Mouse (Mus musculus) heart, embryonic 13.5 days (tissue): ENCODE results near the gene Ifitm1. TPM values are rescaled to one million over a fixed set of nuclear protein-coding genes. Genes with fewer than 3 reads are reported as not detected.
"Not testable (repeated sequence)": the region's sequence is repeated elsewhere in the genome, so short reads cannot be mapped to it uniquely, and the experiment has no call there.

Experiments used
- ATAC-seq: fragments of 200-750 bp; cut with Nextera tagmentation; 2 replicates; pipeline ENCODE4 v1.8.0; 2017; ENCODE audit warnings: moderate TSS enrichment; ENCODE audit not compliant: insufficient number of reproducible peaks, low FRiP score, low TSS enrichment; ENCODE audit errors: extremely low read depth
- H3K27ac ChIP-seq: fragments of 300-500 bp; sonication (generic); replicated peaks from 2 replicates; pipeline ENCODE4 v1.5.1; 2015; ENCODE audit warnings: moderate library complexity, mild to moderate bottlenecking, inconsistent platforms
- H3K27me3 ChIP-seq: fragments of 300-500 bp; sonication (generic); replicated peaks from 2 replicates; pipeline ENCODE4 v1.6.1; 2015; ENCODE audit warnings: mild to moderate bottlenecking, inconsistent platforms
- H3K36me3 ChIP-seq: fragments of 300-500 bp; sonication (generic); 2 replicates; pipeline ENCODE4 v1.6.1; 2015; ENCODE audit warnings: mild to moderate bottlenecking, inconsistent platforms
- H3K4me1 ChIP-seq: fragments of 300-500 bp; sonication (generic); 2 replicates; pipeline ENCODE4 v1.6.1; 2015; ENCODE audit warnings: inconsistent platforms
- H3K4me2 ChIP-seq: fragments of 300-500 bp; sonication (generic); 2 replicates; pipeline ENCODE4 v1.6.1; 2015; ENCODE audit warnings: inconsistent platforms, mild to moderate bottlenecking, moderate library complexity
- H3K4me3 ChIP-seq: fragments of 300-500 bp; sonication (generic); 2 replicates; pipeline ENCODE4 v1.5.1; 2015; ENCODE audit warnings: moderate library complexity, mild to moderate bottlenecking, inconsistent platforms
- H3K9ac ChIP-seq: fragments of 300-500 bp; sonication (generic); 2 replicates; pipeline ENCODE4 v1.6.1; 2015; ENCODE audit warnings: inconsistent platforms, mild to moderate bottlenecking, moderate library complexity
- H3K9me3 ChIP-seq: fragments of 300-500 bp; sonication (generic); 2 replicates; pipeline ENCODE4 v1.6.1; 2016; ENCODE audit warnings: inconsistent platforms
- WGBS: fragments of 180-500 bp; shearing (Covaris S2); methylation state at CpG from one replicate; pipeline ENCODE4 v1.1.7; 2015; ENCODE audit warnings: mixed read lengths; 5-methylcytosine and 5-hydroxymethylcytosine counted together
- polyA plus RNA-seq: library from polyadenylated mRNA; unstranded; fragments of >200 nt; fragmentation: Nextera tagmentation; extraction: Ambion mirVana; gene quantifications from 2 replicates; pipeline ENCODE4 v1.2.1, GENCODE M21; 2015

The Ifitm1 gene
- polyA plus RNA-seq, 1 experiment from 2014 or later = 15.9 TPM

GRCm38 (mm10) chr7:140960026-140960425, 7.0 kb upstream of the Ifitm1 start:
- H3K36me3 ChIP-seq = no peaks in the 10 kb centered on the region
- H3K9me3 ChIP-seq = no peaks in the 10 kb centered on the region
- 76% methylated on average over 5 of the region's 5 CpGs for WGBS
- H3K4me2 ChIP-seq = no peak overlapping the region
- no peak overlapping the region for H3K4me3 ChIP-seq
- no peak overlapping the region for H3K27ac ChIP-seq
- H3K4me1 ChIP-seq = peaks cover 8% of the 10 kb centered on the region
- no peak for ATAC-seq
- H3K9ac ChIP-seq = no peak overlapping the region
- H3K27me3 ChIP-seq = peaks cover 17% of the 10 kb centered on the region

DNA sequence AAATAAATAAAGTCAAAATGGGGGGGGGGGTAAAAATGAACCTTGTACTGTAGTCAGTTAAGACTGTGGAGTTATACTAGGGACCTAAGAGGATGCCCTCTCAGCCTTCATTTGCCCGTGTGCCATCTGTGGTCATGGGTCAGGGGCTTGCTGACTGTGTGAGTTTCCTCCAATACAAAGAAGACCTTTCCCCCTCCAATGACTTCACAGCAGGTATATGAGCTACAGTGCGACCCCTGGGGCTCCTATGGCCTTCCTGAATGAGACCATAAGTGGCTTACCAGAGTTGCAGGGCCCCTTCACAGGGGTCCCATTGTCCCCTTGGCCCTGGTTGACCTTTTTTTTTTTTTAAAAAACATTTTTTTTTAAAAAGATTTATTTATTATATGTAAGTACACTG, 5.6 kb upstream of the Ifitm1 start:
- Histone ChIP-seq H3K27ac (no peak overlapping the region), H3K9ac (no peak overlapping the region), H3K4me2 (no peak overlapping the region), H3K27me3 (peaks cover 20% of the 10 kb centered on the region), H3K4me1 (peaks cover 2% of the 10 kb centered on the region), H3K9me3 (no peaks in the 10 kb centered on the region), H3K36me3 (no peaks in the 10 kb centered on the region), H3K4me3 (no peak overlapping the region)
- ATAC-seq = no peak
- 53% methylated on average over 2 of the region's 2 CpGs for WGBS

GRCm38 (mm10) chr7:140962733-140963132, 4.3 kb upstream of the Ifitm1 start:
- 68% methylated on average over 2 of the region's 2 CpGs for WGBS
- H3K27ac ChIP-seq = no peak overlapping the region
- no peaks in the 10 kb centered on the region for H3K9me3 ChIP-seq
- peaks cover 32% of the 10 kb centered on the region for H3K27me3 ChIP-seq
- no peak for ATAC-seq
- no peak overlapping the region for H3K4me3 ChIP-seq
- no peaks in the 10 kb centered on the region; the same call in 1 of the 2 replicates for H3K4me1 ChIP-seq
- H3K9ac ChIP-seq = no peak overlapping the region
- no peaks in the 10 kb centered on the region for H3K36me3 ChIP-seq
- no peak overlapping the region for H3K4me2 ChIP-seq

- no peaks in the 10 kb centered on the region for H3K36me3 ChIP-seq
- no peak overlapping the region for H3K9ac ChIP-seq
- peaks cover 55% of the 10 kb centered on the region for H3K27me3 ChIP-seq
- no peak; the same call in 1 of the 2 replicates for ATAC-seq
- no peaks in the 10 kb centered on the region for H3K9me3 ChIP-seq
- no peak overlapping the region for H3K4me3 ChIP-seq
- peaks cover 13% of the 10 kb centered on the region for H3K4me1 ChIP-seq
- WGBS = 12% methylated on average over 14 of the region's 14 CpGs
- H3K4me2 ChIP-seq = no peak overlapping the region
- no peak overlapping the region for H3K27ac ChIP-seq
Observed at GRCm38 (mm10) chr7:140967862-140968591, 1.0 kb downstream of the Ifitm1 start.

GRCm38 (mm10) chr7:140968710-140969109, 1.7 kb downstream of the Ifitm1 start:
- H3K4me2 ChIP-seq, H3K27ac ChIP-seq, H3K9ac ChIP-seq, H3K4me3 ChIP-seq, H3K9me3 ChIP-seq, H3K36me3 ChIP-seq, ATAC-seq: not testable (repeated sequence)
- H3K27me3 ChIP-seq = peaks cover 62% of the 10 kb centered on the region
- H3K4me1 ChIP-seq = peaks cover 13% of the 10 kb centered on the region
- 7% methylated on average over 3 of the region's 3 CpGs for WGBS

GRCm38 (mm10) chr7:140970931-140971330, 3.9 kb downstream of the Ifitm1 start:
- no peaks in the 10 kb centered on the region for H3K9me3 ChIP-seq
- H3K4me1 ChIP-seq = peaks cover 19% of the 10 kb centered on the region
- peaks cover 70% of the 10 kb centered on the region for H3K27me3 ChIP-seq
- no peak overlapping the region for H3K4me3 ChIP-seq
- ATAC-seq = no peak
- H3K9ac ChIP-seq = no peak overlapping the region
- WGBS = 12% methylated on average over 7 of the region's 7 CpGs
- H3K36me3 ChIP-seq = no peaks in the 10 kb centered on the region
- peak overlapping the region; percentile 75; the same call in 1 of the 2 replicates for H3K27ac ChIP-seq
- H3K4me2 ChIP-seq = no peak overlapping the region

- no peak overlapping the region for H3K4me3 ChIP-seq
- no peak for ATAC-seq
- WGBS = 52% methylated on average over 8 of the region's 8 CpGs
- H3K4me1 ChIP-seq = peaks cover 19% of the 10 kb centered on the region
- no peak overlapping the region for H3K4me2 ChIP-seq
- peaks cover 70% of the 10 kb centered on the region for H3K27me3 ChIP-seq
- peak overlapping the region; percentile 75 for H3K27ac ChIP-seq
- no peak overlapping the region for H3K9ac ChIP-seq
- H3K9me3 ChIP-seq = no peaks in the 10 kb centered on the region
- H3K36me3 ChIP-seq = no peaks in the 10 kb centered on the region
Observed at GRCm38 (mm10) chr7:140971479-140972171, 4.6 kb downstream of the Ifitm1 start.

GRCm38 (mm10) chr7:140973396-140974165, 6.6 kb downstream of the Ifitm1 start:
- no peak overlapping the region for H3K9ac ChIP-seq
- H3K27me3 ChIP-seq = peaks cover 51% of the 10 kb centered on the region
- 46% methylated on average over 14 of the region's 14 CpGs for WGBS
- no peak overlapping the region for H3K4me3 ChIP-seq
- H3K36me3 ChIP-seq = no peaks in the 10 kb centered on the region
- no peak overlapping the region for H3K27ac ChIP-seq
- H3K4me1 ChIP-seq = peaks cover 19% of the 10 kb centered on the region
- no peaks in the 10 kb centered on the region for H3K9me3 ChIP-seq
- no peak for ATAC-seq
- H3K4me2 ChIP-seq = no peak overlapping the region

DNA sequence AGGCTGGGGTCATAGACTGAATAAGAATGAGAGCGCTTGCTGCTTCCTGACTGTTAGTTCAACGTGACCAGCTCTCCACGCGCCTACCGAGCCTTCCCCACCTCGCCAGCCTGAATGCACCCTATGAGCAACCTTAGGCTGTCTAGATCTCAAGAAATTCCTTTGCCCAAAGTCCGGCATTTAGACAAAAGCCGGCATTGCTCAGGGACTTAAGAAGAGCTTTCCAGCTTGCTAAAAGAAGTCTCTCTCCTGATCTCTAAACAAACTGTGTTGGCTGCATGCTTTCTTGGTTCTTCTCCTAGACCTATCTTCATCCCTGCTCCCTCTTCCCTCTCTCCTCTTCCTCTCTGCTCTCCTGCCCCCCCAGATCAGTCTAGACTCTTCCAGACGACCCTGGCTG, 7.9 kb downstream of the Ifitm1 start:
- WGBS = 11% methylated on average over 9 of the region's 9 CpGs
- peak overlapping the region; percentile 7; the same call in 1 of the 2 replicates for H3K4me2 ChIP-seq
- H3K9me3 ChIP-seq = no peaks in the 10 kb centered on the region
- no peak overlapping the region for H3K27ac ChIP-seq
- no peak overlapping the region for H3K9ac ChIP-seq
- no peaks in the 10 kb centered on the region for H3K36me3 ChIP-seq
- H3K4me1 ChIP-seq = peaks cover 17% of the 10 kb centered on the region
- ATAC-seq = no peak
- no peak overlapping the region for H3K4me3 ChIP-seq
- peaks cover 37% of the 10 kb centered on the region for H3K27me3 ChIP-seq

DNA sequence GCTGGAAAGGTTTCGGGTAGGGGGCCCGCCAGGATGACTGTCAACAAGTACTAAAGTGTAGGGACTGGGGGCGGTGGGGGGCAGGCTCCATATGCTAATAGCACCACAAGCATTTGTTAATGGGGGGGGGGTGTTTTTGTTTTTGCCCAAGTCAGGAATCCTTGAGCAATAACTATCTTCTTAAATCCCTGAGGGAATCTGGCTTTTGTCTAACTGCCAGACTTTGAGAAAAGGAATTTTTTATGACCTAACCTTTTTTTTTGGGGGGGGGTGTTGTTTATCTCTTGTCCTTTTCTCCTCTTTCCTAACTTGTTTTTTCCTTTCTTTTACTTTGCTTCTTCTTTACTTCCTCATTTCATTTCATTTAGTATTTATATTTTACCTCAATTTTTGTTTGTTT, 8.4 kb downstream of the Ifitm1 start:
- Histone ChIP-seq H3K27ac (no peak overlapping the region), H3K36me3 (no peaks in the 10 kb centered on the region), H3K4me1 (peaks cover 17% of the 10 kb centered on the region), H3K9me3 (no peaks in the 10 kb centered on the region), H3K4me3 (no peak overlapping the region), H3K9ac (no peak overlapping the region), H3K27me3 (peaks cover 32% of the 10 kb centered on the region), H3K4me2 (peak overlapping the region; percentile 7; the same call in 1 of the 2 replicates)
- ATAC-seq = no peak
- 34% methylated on average over 3 of the region's 3 CpGs for WGBS

DNA sequence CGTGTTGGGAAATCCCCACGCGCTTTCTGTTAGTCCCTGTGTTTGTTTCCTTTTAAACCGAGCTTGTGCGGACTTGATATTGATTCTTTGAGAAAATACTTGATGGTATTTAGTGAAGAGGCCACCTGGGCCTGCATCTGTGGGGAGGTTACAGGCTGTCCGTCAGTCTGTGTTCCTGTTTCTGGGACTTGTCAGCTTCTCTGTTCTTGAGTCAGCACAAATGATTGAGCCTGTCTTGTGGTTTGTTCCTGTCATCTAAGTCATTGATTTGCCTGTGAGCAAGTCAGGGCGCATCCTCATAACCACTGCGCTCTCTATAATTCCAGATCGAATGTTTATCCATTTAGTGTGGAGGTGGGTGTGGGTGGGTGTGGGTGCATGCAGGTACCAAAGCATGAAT, 9.7 kb downstream of the Ifitm1 start:
- not testable (repeated sequence) for H3K27ac ChIP-seq, H3K4me2 ChIP-seq, H3K9me3 ChIP-seq, H3K9ac ChIP-seq, H3K4me1 ChIP-seq, H3K4me3 ChIP-seq, H3K36me3 ChIP-seq, ATAC-seq
- H3K27me3 ChIP-seq = peaks cover 30% of the 10 kb centered on the region
- 83% methylated on average over 9 of the region's 9 CpGs for WGBS
